14 mouse cellular contexts compared by ENCODE assay signal in genomic region chr14:19955077-19955476, GRCm38 (mm10).
"Had no signal": no experiment of that assay in that cellular context is flagged by ENCODE, and none has a peak within 500 bp of the region (broad histone marks: within the 10 kb centered on the region; RNA-seq: fewer than 3 reads in every experiment).

No protein-coding gene starts in this region.

- H3K4me1 ChIP-seq: neural tube, embryonic 15.5 days had no signal

- H3K27ac ChIP-seq: kidney, postnatal 0 days; limb, embryonic 15.5 days; midbrain, embryonic 10.5 days; neural tube, embryonic 15.5 days had no signal

- H3K27me3 ChIP-seq: limb, embryonic 15.5 days; neural tube, embryonic 15.5 days had no signal

- H3K9me3 ChIP-seq: limb, embryonic 15.5 days; midbrain, embryonic 10.5 days; neural tube, embryonic 15.5 days had no signal

- DNase-seq: kidney, adult 9 months; kidney, postnatal 36 days; layer of hippocampus, adult 9-11 months; layer of hippocampus, postnatal 36 days; lung, adult 18-20 months; midbrain, embryonic 14.5 days; right cerebral cortex, adult 18-20 months; right cerebral cortex, postnatal 25 days; thymus, postnatal 14 days had no signal

- H3K9ac ChIP-seq: limb, embryonic 15.5 days; neural tube, embryonic 15.5 days had no signal

- H3K4me3 ChIP-seq: limb, embryonic 15.5 days; midbrain, embryonic 10.5 days; myocyte; neural tube, embryonic 15.5 days had no signal

- H3K4me2 ChIP-seq: limb, embryonic 15.5 days; neural tube, embryonic 15.5 days had no signal
